Mouse (Mus musculus) bone marrow macrophage, adult 2 months (primary cell): ENCODE measurements around the gene Tigar. TPM values are rescaled to one million over a fixed set of nuclear protein-coding genes. Genes with fewer than 3 reads are reported as not detected.
A peak's percentile ranks its signal among the peaks of the same experiment; 100 is the strongest.

ENCODE experiments used
- H3K27ac ChIP-seq: 2 replicates; pipeline ENCODE4 v1.5.1; 2012; ENCODE audit warnings: low read depth, low read length; ENCODE audit not compliant: insufficient read depth
- H3K4me1 ChIP-seq: 2 replicates; pipeline ENCODE4 v1.6.1; 2012; ENCODE audit warnings: low read length; ENCODE audit not compliant: control insufficient read depth, insufficient read depth
- H3K4me3 ChIP-seq: 2 replicates; pipeline ENCODE4 v1.5.1; 2012; ENCODE audit warnings: mild to moderate bottlenecking, low read length, moderate library complexity; ENCODE audit not compliant: insufficient read depth
- CTCF ChIP-seq: IDR thresholded peaks from 2 replicates; pipeline ENCODE4 v1.5.1; 2012; ENCODE audit warnings: low read depth, mild to moderate bottlenecking, low read length, moderate library complexity
- POLR2A ChIP-seq: IDR thresholded peaks from 2 replicates; pipeline ENCODE4 v1.6.1; 2012; ENCODE audit warnings: mild to moderate bottlenecking, low read depth, low read length, borderline replicate concordance
- polyA plus RNA-seq: library from polyadenylated mRNA; stranded (reverse); fragments of >200 nt; gene quantifications from 2 replicates; pipeline ENCODE4 v1.2.4, GENCODE M21; 2012; ENCODE audit not compliant: missing spikeins, insufficient read depth, insufficient read length

Tigar gene
- polyA plus RNA-seq, 1 experiment = 5.3 TPM

- TF ChIP-seq CTCF (no peak), POLR2A (no peak)
- no peak overlapping the region for H3K4me3 ChIP-seq
- H3K27ac ChIP-seq = no peak overlapping the region
- H3K4me1 ChIP-seq = no peaks in the 10 kb centered on the region
Observed at GRCm38 (mm10) chr6:127094565-127094964, 14.8 kb downstream of the Tigar start.

GRCm38 (mm10) chr6:127086739-127087138 is 22.6 kb downstream of the Tigar start:
- no peak overlapping the region for H3K4me3 ChIP-seq
- TF ChIP-seq POLR2A (no peak), CTCF (no peak)
- H3K27ac ChIP-seq = no peak overlapping the region
- H3K4me1 ChIP-seq = no peaks in the 10 kb centered on the region

- Histone ChIP-seq H3K4me1 (no peaks in the 10 kb centered on the region), H3K27ac (no peak overlapping the region), H3K4me3 (no peak overlapping the region)
- TF ChIP-seq POLR2A (no peak), CTCF (no peak)
Observed at GRCm38 (mm10) chr6:127081820-127082219, 27.5 kb downstream of the Tigar start.

GRCm38 (mm10) chr6:127079867-127080731 is 29.3 kb downstream of the Tigar start:
- no peak overlapping the region for H3K27ac ChIP-seq
- TF ChIP-seq POLR2A (no peak), CTCF (peak; percentile 31; the same call in 1 of the 2 replicates)
- H3K4me1 ChIP-seq = no peaks in the 10 kb centered on the region
- peak overlapping the region; percentile 52 for H3K4me3 ChIP-seq

GRCm38 (mm10) chr6:127072817-127073216 is 36.5 kb downstream of the Tigar start, which contains the start of gene Fgf23:
Gene Fgf23 (plus strand): TSS chr6:127072902.
- Histone ChIP-seq H3K4me1 (no peaks in the 10 kb centered on the region), H3K27ac (no peak within 1 kb of the TSS), H3K4me3 (no peak within 1 kb of the TSS)
- TF ChIP-seq CTCF (no peak), POLR2A (no peak)

GRCm38 (mm10) chr6:127064815-127065214 is 44.5 kb downstream of the Tigar start:
- TF ChIP-seq POLR2A = no peak
- Histone ChIP-seq H3K4me1 (no peaks in the 10 kb centered on the region), H3K27ac (no peak overlapping the region), H3K4me3 (no peak overlapping the region)

- Histone ChIP-seq H3K27ac (no peak overlapping the region), H3K4me3 (no peak overlapping the region), H3K4me1 (no peaks in the 10 kb centered on the region)
- TF ChIP-seq CTCF = no peak
- no peak for TF ChIP-seq POLR2A
Observed at GRCm38 (mm10) chr6:127063915-127064314, 45.4 kb downstream of the Tigar start.

- TF ChIP-seq CTCF = no peak
- Histone ChIP-seq H3K4me3 (no peak overlapping the region), H3K4me1 (no peaks in the 10 kb centered on the region), H3K27ac (no peak overlapping the region)
Observed at GRCm38 (mm10) chr6:127059975-127060374, 49.4 kb downstream of the Tigar start.

- H3K4me3 ChIP-seq = no peak overlapping the region
- no peaks in the 10 kb centered on the region for H3K4me1 ChIP-seq
- TF ChIP-seq CTCF (no peak), POLR2A (no peak)
- H3K27ac ChIP-seq = no peak overlapping the region
Observed at GRCm38 (mm10) chr6:127056990-127057588, 52.3 kb downstream of the Tigar start.

GRCm38 (mm10) chr6:127050847-127051246 is 58.5 kb downstream of the Tigar start:
- no peak overlapping the region for H3K4me3 ChIP-seq
- H3K27ac ChIP-seq = no peak overlapping the region
- no peaks in the 10 kb centered on the region for H3K4me1 ChIP-seq
- TF ChIP-seq CTCF (no peak), POLR2A (no peak)
